Mouse (Mus musculus): ENCODE measurements at regions not wholly inside any gene's neighbourhood (a gene's known extent, or its start where the extent isn't known, plus 50 kb on each side); places are given as distances from the start of the nearest gene placed in this dataset.
A peak's percentile ranks its signal among the peaks of the same experiment; 100 is the strongest.

DNA sequence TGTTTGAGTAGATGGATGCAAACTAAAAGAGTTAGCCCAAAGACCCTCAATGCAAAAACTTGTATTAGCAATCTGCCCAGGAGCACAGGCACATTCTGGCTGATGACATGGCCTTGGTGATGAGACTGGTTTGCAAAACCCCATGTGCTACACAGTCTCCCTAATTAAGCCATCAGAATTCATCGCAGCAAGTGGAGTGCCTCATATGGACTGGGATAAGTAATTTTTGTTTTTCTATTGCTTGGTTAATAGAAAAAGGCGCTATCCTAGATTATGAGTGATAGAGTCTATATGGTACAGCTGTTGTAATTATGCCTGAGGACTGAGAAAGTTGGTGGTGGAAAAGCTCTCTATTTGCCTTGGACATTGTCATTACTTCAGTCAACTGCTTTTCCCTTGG is 155.2 kb upstream of the Robo1 start:
- no peak for DNase-seq

DNA sequence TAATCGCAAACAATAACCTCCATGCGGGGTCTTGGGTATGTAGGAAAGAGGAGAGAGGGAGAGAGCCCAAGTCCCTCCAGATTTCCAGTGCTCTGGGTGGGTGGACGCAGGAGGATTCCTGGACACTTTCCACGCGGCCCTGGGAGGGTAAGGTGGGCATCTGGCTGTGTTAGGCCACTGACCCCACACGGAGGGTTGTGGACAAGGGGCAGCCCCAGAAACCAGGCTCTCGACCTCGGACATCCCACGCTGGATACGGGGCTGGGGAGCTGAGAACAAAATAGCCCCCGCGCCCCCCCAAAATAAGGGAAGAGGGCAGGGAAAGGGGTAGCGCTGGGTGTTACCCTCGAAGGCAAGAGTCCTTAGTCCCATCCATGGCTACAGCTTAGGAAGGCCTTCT is 150.2 kb upstream of the Robo1 start:
- no peak for DNase-seq

DNA sequence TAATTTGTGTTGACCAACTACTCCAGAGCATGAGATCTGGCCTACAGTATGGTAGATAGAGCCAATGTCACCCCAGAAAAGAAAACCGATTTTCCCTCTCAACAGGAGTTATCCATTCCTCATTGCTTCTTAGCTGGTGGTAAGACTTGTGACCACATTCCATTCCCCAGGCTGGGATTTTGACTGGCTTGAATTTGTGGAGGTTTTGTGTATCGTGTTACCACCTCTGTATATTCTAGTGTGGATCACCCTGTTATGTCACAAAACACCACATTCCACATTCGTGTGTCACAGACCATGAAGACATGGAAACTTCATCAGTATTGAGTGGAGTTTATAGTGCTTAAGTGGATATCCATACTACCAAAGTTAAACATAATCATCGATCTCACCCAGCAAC is 148.7 kb upstream of the Robo1 start:
- DNase-seq: no peak

DNA sequence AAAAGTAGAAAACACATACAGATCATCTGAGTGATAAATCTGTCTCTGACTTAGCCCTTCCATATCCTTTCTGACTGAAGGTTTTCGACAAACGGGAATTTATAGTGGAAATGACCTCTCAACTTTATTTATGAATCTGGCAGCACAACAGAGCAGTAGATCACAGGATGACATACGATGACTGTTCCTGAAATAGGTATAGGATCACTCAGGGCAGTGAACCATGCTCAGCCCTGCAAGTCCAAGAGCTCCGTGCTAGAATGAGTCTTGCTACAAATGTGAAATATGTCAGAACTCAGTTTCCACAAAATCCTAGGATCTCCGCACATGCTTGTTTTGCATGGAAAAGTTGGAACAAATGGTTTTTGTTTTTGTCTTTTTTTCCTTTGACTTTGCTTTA is 132.4 kb upstream of the Robo1 start:
- DNase-seq: no peak

DNA sequence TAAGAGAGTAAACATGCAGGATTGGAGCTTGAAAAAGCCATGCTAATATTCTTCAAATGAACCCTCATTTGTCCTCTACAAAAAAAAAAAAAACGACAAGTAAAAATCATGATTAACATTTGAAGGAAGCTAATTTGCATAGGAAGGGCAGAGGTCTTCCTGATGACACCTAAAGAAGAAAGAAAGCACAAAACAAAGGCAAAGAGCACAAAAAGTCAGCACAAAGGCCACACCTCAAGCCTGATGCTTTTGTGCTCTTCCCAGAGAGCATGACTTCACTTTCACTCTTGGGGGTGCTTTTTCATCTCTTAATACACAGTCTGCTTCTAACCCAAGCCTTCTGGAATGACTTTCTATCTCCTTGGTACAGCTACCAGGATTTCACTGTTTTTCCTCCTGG is 113.8 kb upstream of the Robo1 start:
- no peak for DNase-seq

DNA sequence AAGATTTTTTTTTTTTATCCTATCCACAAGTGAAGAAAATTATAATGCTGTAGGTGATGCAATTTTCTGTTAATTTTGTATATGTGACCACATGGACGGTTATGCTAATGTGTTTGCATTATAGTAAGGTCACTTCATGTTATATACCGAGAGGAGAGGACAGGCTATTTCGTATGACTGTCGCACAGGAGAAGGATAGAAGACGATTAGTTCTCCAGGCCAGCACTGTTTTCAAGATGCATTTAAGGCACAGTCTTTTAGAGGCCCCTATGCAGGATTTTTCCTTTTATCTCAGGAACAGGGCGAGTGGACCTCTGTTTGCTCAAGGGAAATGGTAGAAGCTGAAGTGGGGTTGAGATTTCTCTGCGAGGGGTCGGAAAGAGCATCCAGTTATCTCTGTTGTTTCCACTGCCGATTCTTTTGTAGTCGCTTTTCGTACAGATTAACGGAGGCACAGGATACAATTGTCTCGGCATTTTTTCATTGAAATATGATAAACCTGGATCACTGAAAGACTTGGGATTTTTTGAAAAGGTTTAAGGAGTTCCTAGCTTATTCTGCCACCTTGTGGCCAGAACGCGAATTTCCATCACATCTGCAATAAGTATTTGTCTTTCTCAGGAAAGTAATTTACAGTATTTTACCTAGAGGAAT is 92.6 kb upstream of the Robo1 start:
- DNase-seq: peak; percentile 55

DNA sequence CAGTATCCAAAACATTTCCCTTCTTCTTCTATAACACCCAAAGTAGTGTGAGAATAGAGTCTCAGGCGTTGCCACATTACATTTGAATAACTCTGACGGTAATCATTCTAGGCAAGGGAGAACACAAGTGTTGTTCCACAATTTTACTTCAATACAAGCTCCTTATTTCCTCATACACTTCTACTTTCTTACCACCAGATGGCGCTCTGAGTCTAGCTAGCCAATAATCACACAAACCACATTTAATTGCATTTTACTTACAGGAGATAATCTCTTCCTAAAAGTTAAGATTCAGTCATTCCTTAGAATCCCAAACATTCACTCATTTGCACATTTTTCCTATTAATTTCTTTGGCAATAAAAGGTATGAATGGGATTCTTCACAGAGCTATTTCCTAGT is 90.1 kb upstream of the Robo1 start:
- DNase-seq: no peak

DNA sequence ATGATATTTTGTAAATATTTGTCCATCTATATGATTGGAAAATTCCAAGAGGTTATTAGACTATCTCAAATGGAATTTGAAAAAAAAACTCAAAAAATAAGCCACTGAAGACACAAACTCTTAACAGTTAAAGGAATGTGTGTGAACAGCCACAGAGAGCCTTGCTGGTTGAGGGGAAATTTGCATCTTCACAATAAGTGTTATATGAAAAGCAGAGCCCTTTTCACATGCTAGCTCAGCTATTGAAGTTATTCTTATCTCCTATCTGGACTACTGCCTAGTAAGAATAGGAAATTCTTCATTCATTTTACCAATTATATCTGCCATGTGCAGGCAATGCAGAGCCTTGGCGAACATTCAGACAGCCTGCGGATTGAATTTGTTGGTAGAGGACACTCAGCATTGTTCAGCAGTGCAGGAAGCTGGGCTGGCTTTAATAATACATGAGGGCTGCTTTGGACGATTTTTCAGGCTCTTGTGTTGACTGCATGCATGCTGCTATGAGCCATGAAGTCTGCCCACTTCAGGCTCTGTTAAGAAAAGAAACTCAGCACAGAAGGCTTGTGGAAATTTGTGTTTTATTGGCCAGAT is 86.1 kb upstream of the Robo1 start:
- DNase-seq: peak; percentile 7

DNA sequence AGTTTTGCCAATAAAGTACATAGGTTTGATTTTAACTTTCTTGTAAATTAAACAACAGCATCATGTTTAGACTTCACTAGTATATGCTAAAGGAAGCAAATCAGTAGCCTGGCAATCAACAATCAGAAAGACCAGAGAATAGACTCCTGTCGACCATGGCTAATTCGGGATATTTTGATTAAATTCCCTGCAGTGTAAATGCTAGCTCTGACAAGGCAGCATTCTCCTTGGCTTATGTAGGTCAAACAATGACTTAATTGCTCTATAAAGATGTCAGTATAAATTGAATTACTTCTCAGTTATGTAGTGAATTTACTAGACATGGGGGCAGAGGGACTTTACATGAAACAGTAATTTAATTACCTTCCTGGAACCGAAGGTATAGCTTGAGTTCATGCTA is 84.2 kb upstream of the Robo1 start:
- no peak for DNase-seq

DNA sequence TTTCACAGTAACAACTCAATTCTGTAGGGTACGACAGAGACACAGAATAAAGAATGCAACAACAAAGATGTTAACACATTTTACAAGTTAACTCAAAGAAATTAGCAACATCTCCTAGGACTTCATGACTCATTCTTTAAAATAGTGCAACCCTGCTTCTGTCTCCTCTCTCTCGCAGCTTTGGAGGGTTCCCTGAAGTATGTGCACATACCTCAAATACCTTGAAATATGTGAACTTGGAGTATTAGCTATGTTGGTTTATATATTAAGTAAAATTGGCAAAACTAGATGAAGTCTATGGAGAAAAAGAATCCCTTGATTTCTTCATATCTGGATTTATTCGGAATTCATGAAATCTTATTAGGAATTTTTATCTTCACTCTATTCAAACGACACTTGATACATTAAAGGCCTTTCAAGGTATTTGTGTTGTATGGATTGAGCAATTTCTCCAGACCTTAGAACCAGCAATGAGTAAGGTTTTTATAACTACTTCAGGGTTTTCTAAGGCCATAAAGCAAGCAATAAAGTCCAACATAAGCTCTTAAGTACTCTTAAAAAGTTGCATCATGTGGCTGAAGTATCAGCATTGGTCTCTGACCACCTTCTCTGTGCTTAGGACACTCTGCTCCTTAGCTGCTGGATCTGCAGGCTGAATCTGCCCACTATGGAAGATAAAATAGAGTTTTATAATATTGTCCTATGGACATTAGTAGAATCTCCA is 82.8 kb upstream of the Robo1 start:
- DNase-seq: no peak

DNA sequence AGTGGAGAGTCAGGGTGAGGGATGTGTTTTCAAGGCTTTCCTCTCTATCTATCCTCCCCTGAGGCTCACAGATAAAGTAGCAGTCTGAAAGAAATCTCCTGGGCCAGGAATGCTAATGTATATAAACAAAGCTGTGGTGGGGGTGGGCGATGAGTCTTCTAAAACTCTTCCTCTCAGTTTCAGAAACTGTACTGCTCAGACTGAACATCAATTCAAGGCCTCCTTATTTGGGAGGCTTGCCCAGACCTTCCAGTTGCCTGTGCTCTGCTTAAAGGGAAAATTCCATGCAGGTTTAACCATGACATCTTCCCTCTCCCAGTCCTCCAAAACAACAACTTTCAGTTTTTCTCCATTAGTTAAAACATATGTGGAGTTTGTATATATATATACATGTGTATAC is 73.7 kb upstream of the Robo1 start:
- no peak for DNase-seq

DNA sequence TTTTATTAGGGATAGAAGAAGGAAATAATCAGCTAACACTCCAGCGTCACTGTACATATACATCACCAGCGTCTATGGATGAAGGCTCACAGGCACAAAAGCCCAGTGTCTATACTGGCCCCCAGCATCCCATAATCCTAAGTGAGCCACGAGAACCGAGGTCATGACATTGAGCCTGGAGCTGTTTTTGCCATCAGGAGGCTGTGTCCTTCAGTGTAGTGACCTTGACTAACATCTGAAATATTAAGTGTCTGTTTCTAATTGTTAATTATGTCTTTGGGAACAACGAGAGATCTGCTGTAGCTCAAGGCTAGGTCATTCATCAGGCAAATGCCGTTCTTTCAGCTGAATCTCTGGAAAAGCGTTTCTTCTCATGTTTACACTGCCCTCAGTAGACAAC is 68.5 kb upstream of the Robo1 start:
- DNase-seq: no peak

DNA sequence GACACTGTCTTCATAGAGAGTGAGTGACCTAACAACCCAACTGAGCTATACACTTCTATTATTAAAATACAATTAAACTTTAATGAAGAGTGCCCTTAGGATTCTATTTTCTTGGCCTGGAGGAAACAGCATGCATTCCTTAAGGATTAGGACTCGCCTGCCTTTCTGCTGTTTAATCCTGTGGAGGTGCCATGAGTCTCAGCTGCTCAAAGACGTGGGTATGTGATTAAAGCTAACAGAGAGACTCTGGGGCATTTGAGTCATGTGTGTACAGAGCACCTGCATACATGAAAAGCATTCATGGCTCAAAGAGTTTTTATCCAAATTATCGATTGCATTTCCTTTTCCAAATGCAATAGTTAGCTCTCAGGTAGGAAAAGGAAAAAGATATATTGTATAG is 51.7 kb upstream of the Robo1 start:
- DNase-seq: no peak
